Mouse (Mus musculus) spleen, adult 2 months (tissue): ENCODE data around the gene Prkag1. TPM values are rescaled to one million over a fixed set of nuclear protein-coding genes. Genes with fewer than 3 reads are reported as not detected.

Experiments
- DNase-seq, 2 experiments: peaks; one replicate each; pipeline versions ENCODE4 v3.0.0 to v3.0.0-alpha.2; 2012 to 2021; ENCODE audit warnings: low spot score in 2 of 2, low read depth in 1 of 2
- H3K27ac ChIP-seq: fragments of 200-500 bp; 2 replicates; pipeline ENCODE4 v1.5.1; 2012; ENCODE audit warnings: low read length, inconsistent platforms; ENCODE audit not compliant: insufficient read depth
- H3K27me3 ChIP-seq: fragments of 200-500 bp; 2 replicates; pipeline ENCODE4 v1.6.1; 2012; ENCODE audit warnings: mild to moderate bottlenecking, moderate library complexity, low read length, inconsistent platforms; ENCODE audit not compliant: control insufficient read depth, insufficient read depth
- H3K36me3 ChIP-seq: fragments of 200-500 bp; 2 replicates; pipeline ENCODE4 v1.6.1; 2012; ENCODE audit warnings: mild to moderate bottlenecking, low read length, inconsistent platforms; ENCODE audit not compliant: control insufficient read depth, insufficient read depth
- H3K4me1 ChIP-seq: fragments of 200-500 bp; 2 replicates; pipeline ENCODE4 v1.6.1; 2011; ENCODE audit warnings: inconsistent platforms; ENCODE audit not compliant: control insufficient read depth, insufficient read depth, insufficient read length
- H3K4me3 ChIP-seq: fragments of 200-500 bp; 2 replicates; pipeline ENCODE4 v1.5.1; 2011; ENCODE audit warnings: mild to moderate bottlenecking, inconsistent platforms; ENCODE audit not compliant: insufficient read depth, insufficient read length; ENCODE audit errors: extremely low read depth
- CTCF ChIP-seq: fragments of 200-500 bp; IDR thresholded peaks from 2 replicates; pipeline ENCODE4 v1.5.1; 2011; ENCODE audit warnings: mild to moderate bottlenecking, inconsistent platforms; ENCODE audit not compliant: insufficient read depth, insufficient read length, insufficient replicate concordance; ENCODE audit errors: extremely low read depth
- POLR2A ChIP-seq: fragments of 200-500 bp; IDR thresholded peaks from 2 replicates; pipeline ENCODE4 v1.6.1; 2011; ENCODE audit warnings: low read depth, low read length, inconsistent platforms
- WGBS: fragments of 180-500 bp; shearing (Covaris S2); methylation state at CpG from one replicate; pipeline ENCODE4 v1.1.7; 2018; 5-methylcytosine and 5-hydroxymethylcytosine counted together
- polyA plus RNA-seq: library from polyadenylated mRNA; depleted of rRNA; stranded (reverse); fragments of >200 nt; gene quantifications from 2 replicates; pipeline ENCODE4 v1.2.3, GENCODE M21; 2012

Prkag1 gene
- polyA plus RNA-seq, 1 experiment = 42.2 TPM

DNA sequence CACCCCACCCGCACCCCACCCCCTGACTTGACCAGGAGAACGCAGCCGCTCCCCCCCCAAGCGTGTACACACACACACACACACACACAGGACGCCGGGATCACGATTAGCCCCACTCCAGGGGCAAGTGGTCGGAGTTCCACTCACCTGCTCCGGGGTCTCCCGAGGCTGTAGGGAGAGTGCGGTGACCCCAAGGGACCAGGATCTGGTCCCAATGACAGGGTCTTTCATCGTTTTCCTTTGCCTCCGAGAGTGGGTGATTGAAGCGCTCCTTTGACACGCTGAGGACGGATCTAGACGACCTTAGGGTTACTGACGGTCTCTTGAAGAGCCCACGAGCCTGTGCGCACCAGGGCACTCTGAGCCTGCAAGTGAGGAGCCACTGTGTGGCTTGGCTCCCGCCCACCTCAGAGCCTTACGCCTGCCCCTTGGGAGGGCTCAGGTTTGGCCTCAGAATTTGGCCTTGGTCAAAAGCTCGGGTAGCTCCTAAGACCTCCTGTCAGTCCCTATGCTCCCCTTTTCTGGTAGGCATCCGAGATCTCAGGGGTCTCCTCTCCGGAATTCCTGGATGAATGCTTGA lies 53.0 kb downstream of the Prkag1 start:
- no peaks in the 10 kb centered on the region for H3K36me3 ChIP-seq
- DNase-seq = no peak
- no peak overlapping the region for H3K4me3 ChIP-seq
- TF ChIP-seq CTCF = no peak
- no peak for TF ChIP-seq POLR2A
- WGBS = 1% methylated on average over 25 of the region's 25 CpGs
- peaks cover 41% of the 10 kb centered on the region for H3K27me3 ChIP-seq
- no peak overlapping the region for H3K27ac ChIP-seq
- H3K4me1 ChIP-seq = peaks cover 29% of the 10 kb centered on the region

DNA sequence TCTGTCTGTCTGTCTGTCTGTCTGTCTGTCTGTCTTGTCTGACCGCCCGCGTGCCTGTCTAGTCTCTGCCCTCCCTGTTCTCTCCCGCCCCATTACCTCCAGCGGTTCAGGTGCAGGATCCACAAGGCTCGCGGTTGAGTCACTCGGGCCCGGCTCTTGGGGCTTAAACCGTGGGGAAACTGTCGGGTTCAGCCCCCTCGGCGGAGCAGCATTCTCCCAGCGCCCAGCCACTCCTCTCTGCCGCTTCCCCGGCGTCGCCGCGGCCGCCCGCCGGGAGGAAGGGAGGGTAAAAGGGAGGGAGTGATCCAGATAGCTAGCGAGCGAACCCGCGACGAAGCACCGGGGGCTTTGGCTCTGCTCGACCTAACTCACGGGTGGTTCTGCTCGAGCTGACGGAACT lies 53.6 kb downstream of the Prkag1 start, which contains the start of gene Wnt10b:
Gene Wnt10b, minus strand, starts transcription at position 389 of the 400 bp plus-strand sequence.
- peaks cover 29% of the 10 kb centered on the region for H3K4me1 ChIP-seq
- DNase-seq = no peak
- peak within 1 kb of the TSS; percentile 49; the same call in 1 of the 2 replicates for H3K4me3 ChIP-seq
- WGBS = under 1% methylated on average over 25 of the region's 33 CpGs
- peaks cover 41% of the 10 kb centered on the region for H3K27me3 ChIP-seq
- H3K27ac ChIP-seq = no peak within 1 kb of the TSS
- H3K36me3 ChIP-seq = no peaks in the 10 kb centered on the region
- TF ChIP-seq CTCF = no peak
- TF ChIP-seq POLR2A = no peak

GRCm38 (mm10) chr15:98777005-98777616 lies 54.2 kb downstream of the Prkag1 start:
- Histone ChIP-seq H3K4me1 (peaks cover 29% of the 10 kb centered on the region), H3K4me3 (peak overlapping the region; percentile 49; the same call in 1 of the 2 replicates), H3K27ac (no peak overlapping the region), H3K27me3 (peaks cover 41% of the 10 kb centered on the region), H3K36me3 (no peaks in the 10 kb centered on the region)
- 8% methylated on average over 19 of the region's 19 CpGs for WGBS
- TF ChIP-seq POLR2A = no peak
- TF ChIP-seq CTCF = no peak
- DNase-seq = no peak

GRCm38 (mm10) chr15:98776280-98777004 lies 54.9 kb downstream of the Prkag1 start:
- 3% methylated on average over 62 of the region's 62 CpGs for WGBS
- no peak for TF ChIP-seq POLR2A
- no peak for TF ChIP-seq CTCF
- DNase-seq = peak in 1 of 2 experiments; percentile 34
- Histone ChIP-seq H3K27me3 (peaks cover 41% of the 10 kb centered on the region), H3K27ac (no peak overlapping the region), H3K4me1 (peaks cover 29% of the 10 kb centered on the region), H3K36me3 (no peaks in the 10 kb centered on the region), H3K4me3 (peak overlapping the region; percentile 12; the same call in 1 of the 2 replicates)

DNA sequence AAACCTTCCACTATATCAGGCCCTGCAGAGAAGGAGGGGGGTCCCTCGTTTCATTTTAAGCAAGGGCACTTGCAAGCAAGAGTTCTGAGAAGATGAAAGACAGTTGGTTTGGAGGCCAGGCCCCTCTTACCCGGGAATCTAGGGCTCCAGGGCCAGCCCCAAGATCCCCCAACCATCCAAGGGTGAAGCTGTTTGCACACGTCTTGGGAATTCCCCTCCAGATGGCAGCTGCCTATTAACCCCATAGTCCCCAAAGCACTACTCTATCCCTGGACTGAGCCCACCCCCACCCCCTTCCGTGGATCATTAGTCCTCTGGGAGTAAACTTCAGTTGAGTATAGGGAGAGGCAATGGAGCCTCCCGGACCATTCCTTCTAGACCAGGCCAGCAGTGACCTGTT lies 55.8 kb downstream of the Prkag1 start:
- 30% methylated on average over 5 of the region's 5 CpGs for WGBS

GRCm38 (mm10) chr15:98774096-98774495 lies 57.2 kb downstream of the Prkag1 start:
- peaks cover 32% of the 10 kb centered on the region for H3K27me3 ChIP-seq
- no peaks in the 10 kb centered on the region for H3K36me3 ChIP-seq
- no peak for DNase-seq
- H3K4me1 ChIP-seq = peaks cover 29% of the 10 kb centered on the region
- H3K27ac ChIP-seq = no peak overlapping the region
- TF ChIP-seq POLR2A = no peak
- no peak for TF ChIP-seq CTCF
- H3K4me3 ChIP-seq = no peak overlapping the region
- WGBS = 93% methylated on average over 15 of the region's 15 CpGs

More for the DNA sequence above, 55.8 kb downstream of the Prkag1 start:
- TF ChIP-seq POLR2A (no peak), CTCF (no peak)
- no peaks in the 10 kb centered on the region for H3K36me3 ChIP-seq
- peaks cover 29% of the 10 kb centered on the region for H3K4me1 ChIP-seq
- H3K27ac ChIP-seq = no peak overlapping the region
- H3K4me3 ChIP-seq = no peak overlapping the region
- DNase-seq = no peak
- peaks cover 39% of the 10 kb centered on the region for H3K27me3 ChIP-seq
